Mouse (Mus musculus) MEL (cell line): Measurements from ENCODE around the gene Ski.
A peak's percentile ranks its signal among the peaks of the same experiment; 100 is the strongest.

Experiments used
- CTCF ChIP-seq, 3 experiments: IDR thresholded peaks in 2 of 3; conservative IDR thresholded peaks in 1 of 3; 2 replicates each; pipeline ENCODE4 v1.5.1; 2011 to 2012; ENCODE audit warnings: low read length in 3 of 3, low read depth in 2 of 3, mild to moderate bottlenecking in 2 of 3, improper control_type of control experiment in 1 of 3, inconsistent platforms in 1 of 3, mixed read lengths in 1 of 3, moderate library complexity in 1 of 3; ENCODE audit not compliant: control insufficient read depth in 1 of 3, insufficient read depth in 1 of 3, poor library complexity in 1 of 3, severe bottlenecking in 1 of 3
- EP300 ChIP-seq, 2 experiments: IDR thresholded peaks; 2 replicates each; pipeline ENCODE4 v1.6.1; 2011; ENCODE audit warnings: improper control_type of control experiment in 2 of 2, low read length in 2 of 2, low read depth in 1 of 2, mild to moderate bottlenecking in 1 of 2
- MAFK ChIP-seq: IDR thresholded peaks from 2 replicates; pipeline ENCODE4 v1.6.1; 2011; ENCODE audit warnings: low read depth, mild to moderate bottlenecking, low read length, improper control_type of control experiment, borderline replicate concordance
- POLR2A ChIP-seq, 2 experiments: IDR thresholded peaks; 2 replicates each; pipeline ENCODE4 v1.6.1; 2011 to 2012; ENCODE audit warnings: low read length in 2 of 2, mild to moderate bottlenecking in 2 of 2, control low read depth in 1 of 2, improper control_type of control experiment in 1 of 2, low read depth in 1 of 2, moderate library complexity in 1 of 2; ENCODE audit not compliant: control insufficient read depth in 1 of 2, insufficient read depth in 1 of 2, poor library complexity in 1 of 2
- TAL1 ChIP-seq: IDR thresholded peaks from 2 replicates; pipeline ENCODE4 v1.6.1; 2012; ENCODE audit warnings: mild to moderate bottlenecking, inconsistent platforms, low read length, moderate library complexity, mixed read lengths
- TBP ChIP-seq: IDR thresholded peaks from 2 replicates; pipeline ENCODE4 v1.8.0; 2011; ENCODE audit warnings: low read depth, low read length, improper control_type of control experiment
- UBTF ChIP-seq: IDR thresholded peaks from 2 replicates; pipeline ENCODE4 v1.6.1; 2012; ENCODE audit warnings: low read depth, mild to moderate bottlenecking, inconsistent platforms, low read length, improper control_type of control experiment, moderate library complexity, borderline replicate concordance; ENCODE audit not compliant: insufficient read depth
- USF1 ChIP-seq: IDR thresholded peaks from 2 replicates; pipeline ENCODE4 v1.6.1; 2014; ENCODE audit warnings: low read depth, mild to moderate bottlenecking, inconsistent platforms, low read length, improper control_type of control experiment, moderate library complexity

GRCm38 (mm10) chr4:155116607-155117006 is 105.8 kb downstream of the Ski start:
- TF ChIP-seq MAFK (no peak), TAL1 (peak; percentile 90), CTCF (IDR thresholded peaks at IDR 0.05 in 2 of 3, conservative IDR thresholded peaks at IDR 0.05 in 1 of 3; ENCODE audit: control insufficient read depth in 1 of 3, insufficient read depth in 1 of 3, low read depth in 2 of 3, low read length in 3 of 3, poor library complexity in 1 of 3, severe bottlenecking in 1 of 3) (no peak), POLR2A (IDR thresholded peaks at IDR 0.05; ENCODE audit: control insufficient read depth in 1 of 2, insufficient read depth in 1 of 2, low read depth in 1 of 2, low read length in 2 of 2, poor library complexity in 1 of 2) (no peak), USF1 (no peak), EP300 (IDR thresholded peaks at IDR 0.05; ENCODE audit: low read depth in 1 of 2, low read length in 2 of 2) (peak; percentile 79 to 84), UBTF (no peak), TBP (peak; percentile 80)
